In the genomic region with DNA sequence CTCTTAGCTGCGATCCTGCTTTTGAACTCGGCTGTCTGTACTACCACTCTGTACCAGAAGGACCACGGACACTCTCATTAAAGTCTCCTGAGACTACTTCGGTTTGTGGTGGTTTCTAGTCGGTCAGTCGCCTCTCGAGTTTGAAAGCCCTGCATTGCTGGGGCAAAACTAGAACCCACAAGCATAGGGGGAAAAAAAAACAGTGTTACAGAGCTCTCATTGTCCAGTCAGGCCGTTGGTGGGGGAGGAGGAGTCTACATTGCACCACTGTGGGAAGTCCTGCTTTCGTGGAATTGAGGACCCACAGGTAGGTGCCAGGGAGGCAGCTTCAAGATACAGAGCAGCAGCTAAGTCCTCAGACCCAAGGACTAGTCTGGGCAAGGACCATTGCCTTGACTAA, we compare ENCODE assay signal across 17 mouse cellular contexts.
"Had no signal": no experiment of that assay in that cellular context is flagged by ENCODE, and none has a peak within 500 bp of the region (broad histone marks: within the 10 kb centered on the region; RNA-seq: fewer than 3 reads in every experiment).

No protein-coding gene starts in this region.

- H3K4me2 ChIP-seq: lung, embryonic 15.5 days; midbrain, embryonic 11.5 days; midbrain, embryonic 13.5 days; midbrain, embryonic 15.5 days; neural tube, embryonic 12.5 days; stomach, embryonic 15.5 days had no signal

- ATAC-seq: liver, postnatal 0 days; midbrain, embryonic 13.5 days; midbrain, embryonic 15.5 days had no signal

- H3K27ac ChIP-seq: macrophage; midbrain, embryonic 13.5 days; midbrain, embryonic 15.5 days; neural tube, embryonic 12.5 days; stomach, embryonic 15.5 days; stomach, postnatal 0 days had no signal

- DNase-seq: liver, postnatal 0 days; lung, adult 2 months; lung, postnatal 10 days; lung, postnatal 36 days; right cerebral cortex, postnatal 14 days; thymus, adult 2 months; thymus, postnatal 25 days; thymus, postnatal 4 days had no signal

- H3K27me3 ChIP-seq: lung, embryonic 15.5 days; megakaryocyte, embryonic 14.5 days; midbrain, embryonic 13.5 days; midbrain, embryonic 15.5 days; neural tube, embryonic 12.5 days; stomach, embryonic 15.5 days had no signal

- H3K9me3 ChIP-seq: lung, embryonic 15.5 days; megakaryocyte, embryonic 14.5 days; midbrain, embryonic 13.5 days; midbrain, embryonic 15.5 days; neural tube, embryonic 12.5 days; stomach, embryonic 15.5 days had no signal

- H3K4me3 ChIP-seq: lung, embryonic 15.5 days; megakaryocyte, embryonic 14.5 days; midbrain, embryonic 13.5 days; midbrain, embryonic 15.5 days; neural tube, embryonic 12.5 days; stomach, embryonic 15.5 days had no signal

- H3K4me1 ChIP-seq: midbrain, embryonic 13.5 days; midbrain, embryonic 15.5 days; neural tube, embryonic 12.5 days had no signal

- H3K9ac ChIP-seq: liver, postnatal 0 days; lung, embryonic 15.5 days; midbrain, embryonic 13.5 days; midbrain, embryonic 15.5 days; neural tube, embryonic 12.5 days; stomach, embryonic 15.5 days had no signal
